Mouse (Mus musculus): Measurements from ENCODE around the gene Dhx8. TPM values are rescaled to one million over a fixed set of nuclear protein-coding genes. Genes with fewer than 3 reads are reported as not detected.
A peak's percentile ranks its signal among the peaks of the same experiment; 100 is the strongest.

Dhx8 gene
- polyA plus RNA-seq, 1 experiment, result 37.6 TPM

GRCm38 (mm10) chr11:101770266-101770665, 37.5 kb downstream of the Dhx8 start:
- Histone ChIP-seq H3K9ac (ENCODE audit: low read depth, poor library complexity, severe bottlenecking) (no peak overlapping the region), H3K27ac (ENCODE audit: insufficient read depth, low read length) (peak overlapping the region; percentile 51), H3K4me1 (ENCODE audit: control insufficient read depth, insufficient read depth, low read length) (peaks cover 18% of the 10 kb centered on the region), H3K4me3 (ENCODE audit: low read depth, low read length) (no peak overlapping the region), H3K36me3 (ENCODE audit: control insufficient read depth, insufficient read depth, low read length, poor library complexity, severe bottlenecking) (peaks cover 42% of the 10 kb centered on the region), H3K27me3 (ENCODE audit: control insufficient read depth, insufficient read depth, low read length, poor library complexity, severe bottlenecking) (no peaks in the 10 kb centered on the region), H3K9me3 (replicated peaks; ENCODE audit: control insufficient read depth, insufficient read depth, low read length, poor library complexity, severe bottlenecking) (no peaks in the 10 kb centered on the region)
- TF ChIP-seq EP300 (IDR thresholded peaks at IDR 0.05; ENCODE audit: insufficient read depth, low read depth, low read length), result no peak
- no peak for TF ChIP-seq CTCF (IDR thresholded peaks at IDR 0.05; ENCODE audit: low read depth, low read length)
- no peak for TF ChIP-seq POLR2A (IDR thresholded peaks at IDR 0.05; ENCODE audit: insufficient read depth, low read length)

- H3K27me3 ChIP-seq (ENCODE audit: control insufficient read depth, insufficient read depth, low read length, poor library complexity, severe bottlenecking), result no peaks in the 10 kb centered on the region
- TF ChIP-seq CTCF (IDR thresholded peaks at IDR 0.05; ENCODE audit: low read depth, low read length), result no peak
- no peak for TF ChIP-seq EP300 (IDR thresholded peaks at IDR 0.05; ENCODE audit: insufficient read depth, low read depth, low read length)
- TF ChIP-seq POLR2A (IDR thresholded peaks at IDR 0.05; ENCODE audit: insufficient read depth, low read length), result no peak
- no peak overlapping the region for H3K4me3 ChIP-seq (ENCODE audit: low read depth, low read length)
- peaks cover 30% of the 10 kb centered on the region for H3K36me3 ChIP-seq (ENCODE audit: control insufficient read depth, insufficient read depth, low read length, poor library complexity, severe bottlenecking)
- H3K4me1 ChIP-seq (ENCODE audit: control insufficient read depth, insufficient read depth, low read length), result peaks cover 22% of the 10 kb centered on the region
- peak overlapping the region; percentile 58 for H3K27ac ChIP-seq (ENCODE audit: insufficient read depth, low read length)
- no peaks in the 10 kb centered on the region for H3K9me3 ChIP-seq (replicated peaks; ENCODE audit: control insufficient read depth, insufficient read depth, low read length, poor library complexity, severe bottlenecking)
- H3K9ac ChIP-seq (ENCODE audit: low read depth, poor library complexity, severe bottlenecking), result peak overlapping the region; percentile 23; the same call in 1 of the 2 replicates
Observed at GRCm38 (mm10) chr11:101772027-101772426, 39.3 kb downstream of the Dhx8 start.

GRCm38 (mm10) chr11:101772449-101772848, 39.7 kb downstream of the Dhx8 start:
- TF ChIP-seq EP300 (IDR thresholded peaks at IDR 0.05; ENCODE audit: insufficient read depth, low read depth, low read length), result peak; percentile 99
- TF ChIP-seq CTCF (IDR thresholded peaks at IDR 0.05; ENCODE audit: low read depth, low read length), result no peak
- no peak for TF ChIP-seq POLR2A (IDR thresholded peaks at IDR 0.05; ENCODE audit: insufficient read depth, low read length)
- Histone ChIP-seq H3K4me3 (ENCODE audit: low read depth, low read length) (no peak overlapping the region), H3K27me3 (ENCODE audit: control insufficient read depth, insufficient read depth, low read length, poor library complexity, severe bottlenecking) (no peaks in the 10 kb centered on the region), H3K9me3 (replicated peaks; ENCODE audit: control insufficient read depth, insufficient read depth, low read length, poor library complexity, severe bottlenecking) (no peaks in the 10 kb centered on the region), H3K36me3 (ENCODE audit: control insufficient read depth, insufficient read depth, low read length, poor library complexity, severe bottlenecking) (peaks cover 25% of the 10 kb centered on the region), H3K4me1 (ENCODE audit: control insufficient read depth, insufficient read depth, low read length) (peaks cover 25% of the 10 kb centered on the region), H3K27ac (ENCODE audit: insufficient read depth, low read length) (peak overlapping the region; percentile 58), H3K9ac (ENCODE audit: low read depth, poor library complexity, severe bottlenecking) (0 out of 2 replicates have a peak overlapping the region, but pooled peaks have one; percentile 23)

GRCm38 (mm10) chr11:101776846-101777245, 44.1 kb downstream of the Dhx8 start:
- H3K27me3 ChIP-seq (ENCODE audit: control insufficient read depth, insufficient read depth, low read length, poor library complexity, severe bottlenecking), result no peaks in the 10 kb centered on the region

GRCm38 (mm10) chr11:101783135-101783534, 50.4 kb downstream of the Dhx8 start:
- TF ChIP-seq POLR2A (IDR thresholded peaks at IDR 0.05; ENCODE audit: insufficient read depth, low read length) (no peak), CTCF (IDR thresholded peaks at IDR 0.05; ENCODE audit: low read depth, low read length) (no peak), EP300 (IDR thresholded peaks at IDR 0.05; ENCODE audit: insufficient read depth, low read depth, low read length) (0 out of 2 replicates have a peak, but pooled peaks have one; percentile 49)
- Histone ChIP-seq H3K4me3 (ENCODE audit: low read depth, low read length) (no peak overlapping the region), H3K36me3 (ENCODE audit: control insufficient read depth, insufficient read depth, low read length, poor library complexity, severe bottlenecking) (no peaks in the 10 kb centered on the region), H3K27me3 (ENCODE audit: control insufficient read depth, insufficient read depth, low read length, poor library complexity, severe bottlenecking) (no peaks in the 10 kb centered on the region), H3K9me3 (replicated peaks; ENCODE audit: control insufficient read depth, insufficient read depth, low read length, poor library complexity, severe bottlenecking) (no peaks in the 10 kb centered on the region), H3K9ac (ENCODE audit: low read depth, poor library complexity, severe bottlenecking) (peak overlapping the region; percentile 89; the same call in 1 of the 2 replicates), H3K4me1 (ENCODE audit: control insufficient read depth, insufficient read depth, low read length) (peaks cover 18% of the 10 kb centered on the region), H3K27ac (ENCODE audit: insufficient read depth, low read length) (peak overlapping the region; percentile 12; the same call in 1 of the 2 replicates)

More at GRCm38 (mm10) chr11:101776846-101777245, 44.1 kb downstream of the Dhx8 start:
- TF ChIP-seq CTCF (IDR thresholded peaks at IDR 0.05; ENCODE audit: low read depth, low read length) (no peak), EP300 (IDR thresholded peaks at IDR 0.05; ENCODE audit: insufficient read depth, low read depth, low read length) (0 out of 2 replicates have a peak, but pooled peaks have one; percentile 48), POLR2A (IDR thresholded peaks at IDR 0.05; ENCODE audit: insufficient read depth, low read length) (no peak)
- Histone ChIP-seq H3K9ac (ENCODE audit: low read depth, poor library complexity, severe bottlenecking) (0 out of 2 replicates have a peak overlapping the region, but pooled peaks have one; percentile 20), H3K36me3 (ENCODE audit: control insufficient read depth, insufficient read depth, low read length, poor library complexity, severe bottlenecking) (0 out of 2 replicates have a peak, but pooled peaks cover 4% of the 10 kb centered on the region), H3K27ac (ENCODE audit: insufficient read depth, low read length) (peak overlapping the region; percentile 74; the same call in 1 of the 2 replicates), H3K4me3 (ENCODE audit: low read depth, low read length) (no peak overlapping the region), H3K9me3 (replicated peaks; ENCODE audit: control insufficient read depth, insufficient read depth, low read length, poor library complexity, severe bottlenecking) (no peaks in the 10 kb centered on the region), H3K4me1 (ENCODE audit: control insufficient read depth, insufficient read depth, low read length) (peaks cover 18% of the 10 kb centered on the region)

- Histone ChIP-seq H3K27me3 (ENCODE audit: control insufficient read depth, insufficient read depth, low read length, poor library complexity, severe bottlenecking) (no peaks in the 10 kb centered on the region), H3K9me3 (replicated peaks; ENCODE audit: control insufficient read depth, insufficient read depth, low read length, poor library complexity, severe bottlenecking) (no peaks in the 10 kb centered on the region), H3K36me3 (ENCODE audit: control insufficient read depth, insufficient read depth, low read length, poor library complexity, severe bottlenecking) (no peaks in the 10 kb centered on the region), H3K27ac (ENCODE audit: insufficient read depth, low read length) (peak overlapping the region; percentile 75), H3K9ac (ENCODE audit: low read depth, poor library complexity, severe bottlenecking) (peak overlapping the region; percentile 89), H3K4me1 (ENCODE audit: control insufficient read depth, insufficient read depth, low read length) (peaks cover 17% of the 10 kb centered on the region), H3K4me3 (ENCODE audit: low read depth, low read length) (peak overlapping the region; percentile 71)
- TF ChIP-seq EP300 (IDR thresholded peaks at IDR 0.05; ENCODE audit: insufficient read depth, low read depth, low read length) (no peak), CTCF (IDR thresholded peaks at IDR 0.05; ENCODE audit: low read depth, low read length) (no peak), POLR2A (IDR thresholded peaks at IDR 0.05; ENCODE audit: insufficient read depth, low read length) (no peak)
Observed at GRCm38 (mm10) chr11:101783584-101783983, 50.9 kb downstream of the Dhx8 start.
